Comparison of ENCODE assay signal across 8 mouse cellular contexts in the genomic region with DNA sequence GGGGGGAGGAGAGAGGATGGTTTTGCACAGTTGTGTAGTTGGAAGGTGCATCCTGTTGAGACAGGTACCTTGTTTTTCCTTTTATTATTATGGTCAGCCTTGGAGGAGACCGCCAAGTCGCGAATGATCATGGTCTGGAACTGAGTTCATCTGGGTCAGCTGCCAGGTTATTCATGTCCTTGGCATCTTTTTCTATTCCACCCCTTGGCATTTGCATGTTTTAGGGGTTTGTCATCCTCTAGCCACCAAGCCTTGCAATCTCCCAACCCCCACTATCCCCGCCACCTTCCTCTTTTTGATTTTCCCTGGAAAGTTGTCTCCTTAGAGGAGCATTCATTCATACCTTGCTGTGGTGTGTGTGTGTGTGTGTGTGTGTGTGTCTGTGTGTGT. TPM values are rescaled to one million over a fixed set of nuclear protein-coding genes. Genes with fewer than 3 reads are reported as not detected.
DNase-seq lines count a peak whose midpoint lies in the region; ATAC-seq lines count a peak whose summit lies in the region.

No protein-coding gene starts in this region.

- peak overlapping the region; percentile 65 for H3K9ac ChIP-seq in limb, embryonic 11.5 days (ENCODE audit: low read length)
- peak overlapping the region; percentile 90 for H3K9ac ChIP-seq in neural tube, embryonic 13.5 days

- no peak for ATAC-seq in limb, embryonic 11.5 days (ENCODE audit: insufficient number of reproducible peaks, low FRiP score, low TSS enrichment, low read depth)
- no peak for ATAC-seq in neural tube, embryonic 13.5 days (ENCODE audit: low read depth)

- peak overlapping the region; percentile 85 for H3K4me3 ChIP-seq in heart, embryonic 10.5 days
- H3K4me3 ChIP-seq in limb, embryonic 11.5 days (ENCODE audit: low read depth, low read length), result peak overlapping the region; percentile 62
- H3K4me3 ChIP-seq in neural tube, embryonic 13.5 days, result peak overlapping the region; percentile 90

- no peaks in the 10 kb centered on the region for H3K9me3 ChIP-seq in heart, embryonic 10.5 days
- no peaks in the 10 kb centered on the region for H3K9me3 ChIP-seq in limb, embryonic 11.5 days (ENCODE audit: control insufficient read depth, low read length)
- H3K9me3 ChIP-seq in neural tube, embryonic 13.5 days, result no peaks in the 10 kb centered on the region

- peak; percentile 52 for DNase-seq in cerebellum, adult 11 months
- no peak for DNase-seq in cerebellum, postnatal 4 days (ENCODE audit: low spot score in 2 of 2)
- DNase-seq in urinary bladder, postnatal 14 days (ENCODE audit: low spot score), result peak; percentile 22
- no peak for DNase-seq in urinary bladder, postnatal 4 days (ENCODE audit: low spot score in 2 of 2)
- no peak for DNase-seq in heart, embryonic 10.5 days (ENCODE audit: low spot score)
- DNase-seq in limb, embryonic 11.5 days (ENCODE audit: low spot score), result no peak
- DNase-seq in thymus, postnatal 4 days, result no peak

- 28% methylated on average over 4 of the region's 4 CpGs for WGBS in heart, embryonic 10.5 days
- 20% methylated on average over 4 of the region's 4 CpGs for WGBS in limb, embryonic 11.5 days
- WGBS in neural tube, embryonic 13.5 days, result 16% methylated on average over 4 of the region's 4 CpGs

- peaks cover 12% of the 10 kb centered on the region; the same call in 1 of the 2 replicates for H3K4me1 ChIP-seq in heart, embryonic 10.5 days
- peaks cover 9% of the 10 kb centered on the region; the same call in 1 of the 2 replicates for H3K4me1 ChIP-seq in limb, embryonic 11.5 days (ENCODE audit: control insufficient read depth, insufficient read depth, low read length)
- H3K4me1 ChIP-seq in neural tube, embryonic 13.5 days (replicated peaks), result peaks cover 16% of the 10 kb centered on the region

- no peaks in the 10 kb centered on the region for H3K36me3 ChIP-seq in heart, embryonic 10.5 days
- no peaks in the 10 kb centered on the region for H3K36me3 ChIP-seq in limb, embryonic 11.5 days (ENCODE audit: control insufficient read depth, insufficient read depth, low read length)
- H3K36me3 ChIP-seq in neural tube, embryonic 13.5 days, result no peaks in the 10 kb centered on the region

- peak overlapping the region; percentile 66 for H3K4me2 ChIP-seq in limb, embryonic 11.5 days (ENCODE audit: low read depth, severe bottlenecking)
- H3K4me2 ChIP-seq in neural tube, embryonic 13.5 days, result peak overlapping the region; percentile 75

- 0 out of 2 replicates have a peak, but pooled peaks cover 8% of the 10 kb centered on the region for H3K27me3 ChIP-seq in heart, embryonic 10.5 days (ENCODE audit: insufficient read depth, poor library complexity, severe bottlenecking)
- H3K27me3 ChIP-seq in limb, embryonic 11.5 days (ENCODE audit: control insufficient read depth, insufficient read depth, low read length), result no peaks in the 10 kb centered on the region
- H3K27me3 ChIP-seq in neural tube, embryonic 13.5 days, result peaks cover 11% of the 10 kb centered on the region; the same call in 1 of the 2 replicates

- peak overlapping the region; percentile 89 for H3K27ac ChIP-seq in heart, embryonic 10.5 days
- H3K27ac ChIP-seq in limb, embryonic 11.5 days (replicated peaks; ENCODE audit: low read depth, low read length), result no peak overlapping the region
- no peak overlapping the region for H3K27ac ChIP-seq in neural tube, embryonic 13.5 days (replicated peaks)

RNA-seq across cellular contexts. Expression of a gene that starts 0.8 kb away (rescaled TPM):
- 8.9 and 10.3 TPM in 2 replicates for polyA plus RNA-seq in heart, embryonic 10.5 days (2016; fragmentation: Nextera tagmentation; extraction: Ambion mirVana)
- polyA plus RNA-seq in limb, embryonic 11.5 days (2014; fragmentation: Nextera tagmentation; extraction: Ambion mirVana), result 13.5 and 17.3 TPM in 2 replicates
- 15.4 and 15.5 TPM in 2 replicates for polyA plus RNA-seq in neural tube, embryonic 13.5 days (2015; fragmentation: Nextera tagmentation; extraction: Ambion mirVana)

RNA-seq across cellular contexts. Expression of a gene that starts 50.5 kb away (rescaled TPM):
- 0.08 and 0.11 TPM in 2 replicates for polyA plus RNA-seq in heart, embryonic 10.5 days (2016; fragmentation: Nextera tagmentation; extraction: Ambion mirVana)
- polyA plus RNA-seq in limb, embryonic 11.5 days (2014; fragmentation: Nextera tagmentation; extraction: Ambion mirVana), result 0.23 and 0.29 TPM in 2 replicates
- 0.10 TPM in 1 of 2 replicates, not detected in the other for polyA plus RNA-seq in neural tube, embryonic 13.5 days (2015; fragmentation: Nextera tagmentation; extraction: Ambion mirVana)

Comparison
In these comparisons a context has a peak if more than half of its experiments do, and no peak if none do; other contexts are left out.
1. DNase-seq: peak in cerebellum, adult 11 months (single experiment) and urinary bladder, postnatal 14 days (single experiment); none in cerebellum, postnatal 4 days (0 of 2), urinary bladder, postnatal 4 days (0 of 2), heart, embryonic 10.5 days (single experiment), limb, embryonic 11.5 days (single experiment) and thymus, postnatal 4 days (single experiment).
2. Peak in every context shown above with its lines, with median percentiles within 50 percentile points of each other: H3K4me3 ChIP-seq.